Mouse (Mus musculus) adrenal gland (tissue): Measurements from ENCODE around the gene Cep95.

Experiments
- microRNA-seq, 2 experiments: library from miRNA; unstranded; fragments of <30 nt; microRNA quantifications; one replicate each; pipeline ENCODE4; 2019

Cep95 gene

Small RNAs within 50 kb of the gene (microRNA-seq; reads per million reads assigned to microRNA genes)
- gene Gm25994 (0.23 to 0.25 reads per million in 2 experiments), gene Mir3064 (11.7 to 11.9 reads per million in 2 experiments)
